Mouse (Mus musculus): ENCODE results near the gene Pld5. TPM values are rescaled to one million over a fixed set of nuclear protein-coding genes. Genes with fewer than 3 reads are reported as not detected.

Gene Pld5
- polyA plus RNA-seq, 1 experiment from 2014 or later = 0.49 TPM

DNA sequence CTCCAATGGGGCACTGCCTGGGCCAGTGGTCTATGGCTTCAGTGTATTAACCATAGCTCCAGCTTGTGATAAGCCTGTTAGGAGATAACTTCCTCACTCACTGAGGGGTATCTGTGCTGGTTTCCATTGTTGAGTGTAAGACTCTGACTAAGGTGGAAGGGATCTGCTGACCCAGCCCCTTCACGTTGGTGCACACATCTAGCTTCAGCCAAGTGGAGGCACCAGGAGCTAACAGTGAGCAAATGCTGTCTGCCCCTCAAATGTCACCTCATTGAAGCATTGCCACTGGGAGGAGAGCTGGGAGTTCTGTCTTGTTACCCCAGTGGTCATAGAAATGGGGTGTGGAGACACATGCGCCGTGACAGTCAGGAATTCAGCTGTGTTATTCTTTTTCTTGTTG lies 336.4 kb downstream of the Pld5 start:
- Histone ChIP-seq H3K27me3 (no peaks in the 10 kb centered on the region), H3K27ac (no peak overlapping the region), H3K9me3 (no peaks in the 10 kb centered on the region), H3K4me3 (no peak overlapping the region), H3K9ac (no peak overlapping the region), H3K4me1 (peaks cover 3% of the 10 kb centered on the region; the same call in 1 of the 2 replicates), H3K36me3 (no peaks in the 10 kb centered on the region), H3K4me2 (no peak overlapping the region)
- WGBS = 80% methylated on average over 3 of the region's 3 CpGs
- ATAC-seq (ENCODE audit: insufficient number of reproducible peaks, insufficient read depth, low FRiP score, low TSS enrichment, low read depth) = no peak

DNA sequence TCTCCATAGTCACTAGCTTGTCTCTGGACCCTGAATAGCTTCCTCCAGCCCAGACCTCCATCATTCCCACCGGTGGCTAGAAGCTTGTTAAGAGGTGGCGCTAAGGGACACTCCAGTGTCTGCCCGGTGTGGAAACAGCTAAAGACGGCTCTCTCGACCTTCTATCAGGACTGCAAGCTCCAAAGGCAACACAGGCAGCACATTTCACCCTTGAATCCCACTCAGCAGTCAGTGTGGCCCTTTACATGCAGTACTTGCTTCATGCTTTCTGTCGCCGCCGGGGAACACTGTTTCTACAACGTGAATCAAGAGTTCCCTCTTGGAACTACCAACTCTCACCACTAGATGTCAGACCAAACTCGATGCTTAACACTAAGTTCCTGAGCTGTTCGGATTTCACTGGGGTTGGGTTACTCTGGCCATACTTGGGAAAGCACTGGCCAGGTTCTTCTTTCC lies 338.8 kb downstream of the Pld5 start:
- no peaks in the 10 kb centered on the region for H3K9me3 ChIP-seq
- no peaks in the 10 kb centered on the region for H3K36me3 ChIP-seq
- 0 out of 2 replicates have a peak overlapping the region, but pooled peaks have one; percentile 14 for H3K4me3 ChIP-seq
- H3K4me1 ChIP-seq = peaks cover 3% of the 10 kb centered on the region; the same call in 1 of the 2 replicates
- 12% methylated on average over 11 of the region's 11 CpGs for WGBS
- 0 out of 2 replicates have a peak overlapping the region, but pooled peaks have one; percentile 55 for H3K9ac ChIP-seq
- H3K27me3 ChIP-seq = no peaks in the 10 kb centered on the region
- no peak overlapping the region for H3K27ac ChIP-seq
- H3K4me2 ChIP-seq = peak overlapping the region; percentile 55
- no peak for ATAC-seq (ENCODE audit: insufficient number of reproducible peaks, insufficient read depth, low FRiP score, low TSS enrichment, low read depth)

DNA sequence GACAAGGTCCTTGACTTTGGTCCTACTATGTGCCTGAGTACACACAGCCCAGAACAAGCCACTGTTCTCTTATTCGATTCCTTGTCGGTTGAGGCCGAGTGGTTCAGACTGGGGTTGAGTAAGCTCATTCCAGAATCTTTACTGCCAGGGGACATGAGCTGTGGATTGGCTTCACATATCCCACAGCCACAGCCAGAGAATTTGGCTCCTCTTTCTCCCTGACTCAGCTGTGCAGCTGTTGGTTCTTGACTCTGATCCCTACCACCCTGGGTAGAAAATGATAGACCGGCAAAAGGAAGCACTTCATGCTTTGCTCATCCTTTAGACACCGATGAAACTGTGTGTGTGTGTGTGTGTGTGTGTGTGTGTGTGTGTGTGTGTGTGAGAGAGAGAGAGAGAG lies 343.7 kb downstream of the Pld5 start:
- WGBS = 91% methylated on average over 5 of the region's 5 CpGs
- Histone ChIP-seq H3K27me3 (no peaks in the 10 kb centered on the region), H3K4me2 (no peak overlapping the region), H3K9ac (no peak overlapping the region), H3K4me1 (peaks cover 3% of the 10 kb centered on the region; the same call in 1 of the 2 replicates), H3K27ac (no peak overlapping the region), H3K36me3 (no peaks in the 10 kb centered on the region), H3K4me3 (no peak overlapping the region), H3K9me3 (no peaks in the 10 kb centered on the region)
- no peak for ATAC-seq (ENCODE audit: insufficient number of reproducible peaks, insufficient read depth, low FRiP score, low TSS enrichment, low read depth)

DNA sequence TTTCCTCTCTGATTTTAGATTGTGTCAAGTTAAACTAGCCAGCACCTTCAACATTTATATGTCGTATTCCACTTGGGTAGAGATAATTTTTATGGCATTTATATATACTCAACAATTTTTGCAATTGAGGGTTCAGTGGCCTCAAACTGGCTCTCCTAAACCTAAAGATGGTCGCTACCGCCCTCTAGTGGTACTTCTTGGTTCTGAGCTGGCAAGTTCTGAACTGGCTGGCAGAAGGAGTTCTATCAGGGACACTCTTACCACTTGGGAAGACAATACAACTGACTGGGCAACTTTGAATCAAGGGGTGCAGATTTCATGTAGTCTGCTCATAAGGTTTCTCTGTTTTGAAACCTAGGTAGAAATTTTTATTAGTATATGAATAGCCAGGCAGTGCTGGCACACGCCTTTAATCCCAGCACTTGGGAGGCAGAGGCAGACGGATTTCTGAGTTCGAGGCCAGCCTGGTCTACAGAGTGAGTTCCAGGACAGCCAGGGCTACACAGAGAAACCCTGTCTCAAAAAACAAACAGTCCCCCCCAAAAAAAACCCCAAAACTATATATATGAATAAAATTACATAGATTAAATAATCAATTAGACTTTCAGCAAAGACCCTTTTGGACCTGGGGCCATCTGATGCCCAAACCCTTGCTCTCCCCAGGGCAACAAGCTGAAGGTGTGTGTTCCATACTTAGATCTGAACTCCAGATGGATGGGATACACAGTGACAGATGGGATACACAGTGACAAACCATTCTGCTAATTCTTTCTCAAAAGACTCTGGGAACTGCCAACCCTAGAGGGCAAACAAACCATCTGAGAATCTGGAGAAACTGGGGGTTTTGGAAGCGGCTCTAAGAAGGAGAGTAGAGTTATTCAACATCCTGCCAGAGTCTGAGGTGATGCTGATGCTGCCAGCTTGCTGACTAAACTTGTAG lies 351.0 kb downstream of the Pld5 start:
- no peak overlapping the region for H3K4me2 ChIP-seq
- H3K4me3 ChIP-seq = no peak overlapping the region
- 46% methylated on average over 7 of the region's 7 CpGs for WGBS
- H3K9me3 ChIP-seq = no peaks in the 10 kb centered on the region
- H3K27me3 ChIP-seq = no peaks in the 10 kb centered on the region
- no peak overlapping the region for H3K27ac ChIP-seq
- no peaks in the 10 kb centered on the region for H3K4me1 ChIP-seq
- H3K36me3 ChIP-seq = no peaks in the 10 kb centered on the region
- no peak for ATAC-seq (ENCODE audit: insufficient number of reproducible peaks, insufficient read depth, low FRiP score, low TSS enrichment, low read depth)
- no peak overlapping the region for H3K9ac ChIP-seq

- no peak for ATAC-seq (ENCODE audit: insufficient number of reproducible peaks, insufficient read depth, low FRiP score, low TSS enrichment, low read depth)
Observed at GRCm38 (mm10) chr1:175921091-175921490, 354.0 kb downstream of the Pld5 start.

DNA sequence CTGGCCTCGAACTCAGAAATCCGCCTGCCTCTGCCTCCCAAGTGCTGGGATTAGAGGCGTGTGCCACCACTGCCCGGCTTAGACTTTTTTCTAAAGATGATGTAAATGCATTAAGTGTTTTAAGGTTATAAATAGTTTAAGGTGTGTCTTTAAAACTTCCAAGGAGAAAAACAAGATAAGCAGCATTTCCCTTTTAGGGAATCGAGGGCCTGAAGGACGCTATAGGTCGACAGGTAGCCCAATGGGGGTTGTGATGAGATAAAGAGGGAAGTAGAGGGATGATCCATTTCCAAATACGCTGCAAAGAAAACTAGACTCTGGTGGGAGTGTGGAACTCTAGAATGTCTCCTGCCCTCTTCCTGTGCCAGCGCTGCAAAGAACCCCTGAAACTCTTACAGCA lies 355.1 kb downstream of the Pld5 start, which contains the start of gene Gm38100:
Gene Gm38100, plus strand, starts transcription at position 301 of the 400 bp plus-strand sequence.
- Histone ChIP-seq H3K4me2 (no peak within 1 kb of the TSS), H3K9me3 (no peaks in the 10 kb centered on the region), H3K9ac (no peak within 1 kb of the TSS), H3K27ac (no peak within 1 kb of the TSS), H3K4me3 (no peak within 1 kb of the TSS), H3K36me3 (no peaks in the 10 kb centered on the region), H3K4me1 (no peaks in the 10 kb centered on the region), H3K27me3 (no peaks in the 10 kb centered on the region)
- no peak for ATAC-seq (ENCODE audit: insufficient number of reproducible peaks, insufficient read depth, low FRiP score, low TSS enrichment, low read depth)
- WGBS = 87% methylated on average over 9 of the region's 9 CpGs

More at GRCm38 (mm10) chr1:175921091-175921490, 354.0 kb downstream of the Pld5 start:
- no peaks in the 10 kb centered on the region for H3K36me3 ChIP-seq
- H3K4me3 ChIP-seq = no peak overlapping the region
- H3K27ac ChIP-seq = no peak overlapping the region
- H3K4me1 ChIP-seq = no peaks in the 10 kb centered on the region
- 88% methylated on average over 8 of the region's 8 CpGs for WGBS
- no peaks in the 10 kb centered on the region for H3K9me3 ChIP-seq
- no peak overlapping the region for H3K9ac ChIP-seq
- no peaks in the 10 kb centered on the region for H3K27me3 ChIP-seq
- no peak overlapping the region for H3K4me2 ChIP-seq

- ATAC-seq (ENCODE audit: insufficient number of reproducible peaks, insufficient read depth, low FRiP score, low TSS enrichment, low read depth) = no peak
- peaks cover 21% of the 10 kb centered on the region for H3K36me3 ChIP-seq
Observed at GRCm38 (mm10) chr1:175913728-175914303, 361.3 kb downstream of the Pld5 start.

More at GRCm38 (mm10) chr1:175913728-175914303, 361.3 kb downstream of the Pld5 start:
- H3K27me3 ChIP-seq = no peaks in the 10 kb centered on the region
- no peak overlapping the region for H3K4me3 ChIP-seq
- no peak overlapping the region for H3K27ac ChIP-seq
- H3K4me2 ChIP-seq = no peak overlapping the region
- no peaks in the 10 kb centered on the region for H3K4me1 ChIP-seq
- H3K9ac ChIP-seq = no peak overlapping the region
- 83% methylated on average over 5 of the region's 5 CpGs for WGBS
- H3K9me3 ChIP-seq = no peaks in the 10 kb centered on the region

Data from embryonic facial prominence, embryonic 13.5 days (tissue).